Mouse (Mus musculus): ENCODE measurements at regions not wholly inside any gene's neighbourhood (a gene's known extent, or its start where the extent isn't known, plus 50 kb on each side); places are given as distances from the start of the nearest gene placed in this dataset.
A peak's percentile ranks its signal among the peaks of the same experiment; 100 is the strongest.

DNA sequence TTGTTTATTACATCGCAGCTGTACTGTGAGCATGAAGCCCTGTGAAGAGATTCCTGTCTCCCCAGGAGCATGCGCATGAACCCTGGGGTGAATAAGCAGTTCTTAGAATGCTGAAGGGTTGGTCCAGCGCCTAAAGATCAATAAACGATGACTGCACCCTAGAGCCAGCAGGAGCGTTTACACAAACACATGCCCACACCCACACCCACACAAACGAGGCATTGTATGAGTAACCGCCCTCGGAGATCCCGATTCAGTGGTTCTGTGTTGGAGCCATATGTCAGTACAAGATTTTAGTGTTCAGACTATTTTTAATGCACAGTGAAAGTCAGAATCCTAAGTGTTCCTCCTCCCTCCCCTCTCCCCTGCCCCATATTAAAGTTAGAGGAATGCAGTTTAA is 57.3 kb downstream of the Edn1 start:
- no peak for DNase-seq (ENCODE audit: inconsistent age in 2 of 2, low spot score in 1 of 2)

DNA sequence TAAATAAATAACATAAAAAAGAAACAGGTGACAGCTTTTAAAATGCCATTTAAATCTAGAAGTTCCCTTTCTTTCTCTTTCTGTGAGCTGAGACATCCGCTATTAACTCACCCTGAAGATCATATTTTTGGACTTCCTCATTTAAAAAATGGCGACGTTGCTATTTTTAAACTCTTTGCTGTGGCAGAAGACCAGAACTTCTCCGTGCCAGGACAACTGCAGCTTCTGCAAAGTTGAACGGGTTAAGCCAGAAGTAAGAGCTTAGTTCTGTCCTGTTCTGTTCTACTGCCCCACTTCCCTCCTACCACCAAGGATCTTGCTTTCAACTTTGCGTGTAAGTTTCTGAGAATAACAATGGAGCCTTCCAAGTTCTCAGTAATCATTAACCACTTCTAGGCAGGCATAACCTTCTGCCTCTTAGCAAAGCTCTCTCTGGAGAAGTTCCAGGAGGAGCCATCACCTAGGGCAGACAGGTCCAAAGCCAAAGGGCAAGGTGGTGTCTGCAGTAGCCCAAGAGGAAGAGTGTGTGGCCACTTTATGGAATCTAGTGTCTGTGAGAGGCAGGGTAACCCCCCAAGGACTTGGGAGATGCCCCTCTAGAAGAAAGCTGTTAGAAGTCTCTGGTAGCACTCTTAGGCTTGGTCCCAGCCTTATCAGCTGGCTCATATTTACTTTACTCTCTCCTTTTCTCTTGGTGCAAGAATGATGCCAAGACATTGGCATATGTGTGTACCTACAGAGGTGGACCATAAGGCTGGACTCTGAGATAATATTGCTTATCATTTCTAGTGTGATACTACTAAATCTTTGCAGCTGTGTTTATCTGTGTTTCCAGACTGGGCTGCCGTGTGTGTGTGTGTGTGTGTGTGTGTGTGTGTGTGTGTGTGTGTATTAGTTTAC is 66.6 kb downstream of the Edn1 start:
- no peak for DNase-seq (ENCODE audit: inconsistent age in 2 of 2, low spot score in 1 of 2)

DNA sequence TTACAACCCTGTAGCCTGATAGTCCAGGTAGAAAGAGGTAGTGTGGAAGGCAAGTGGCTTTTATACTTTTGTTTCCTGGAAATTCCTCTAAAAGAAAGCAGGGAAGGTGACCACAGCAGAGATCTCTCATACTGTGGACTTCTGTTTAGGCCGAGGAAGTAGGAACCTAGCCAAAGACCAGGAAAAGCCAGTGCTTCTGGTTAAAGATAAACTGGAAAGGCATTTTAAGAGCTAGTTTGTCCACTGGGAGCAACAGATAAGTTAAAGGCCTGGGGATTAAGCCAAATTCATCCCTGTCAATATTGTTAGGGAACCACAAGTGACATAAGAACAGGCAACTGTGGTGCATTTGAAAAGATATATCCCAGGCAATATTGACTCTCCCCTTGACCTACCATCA is 68.5 kb downstream of the Edn1 start:
- DNase-seq (ENCODE audit: inconsistent age in 2 of 2, low spot score in 1 of 2), result no peak

DNA sequence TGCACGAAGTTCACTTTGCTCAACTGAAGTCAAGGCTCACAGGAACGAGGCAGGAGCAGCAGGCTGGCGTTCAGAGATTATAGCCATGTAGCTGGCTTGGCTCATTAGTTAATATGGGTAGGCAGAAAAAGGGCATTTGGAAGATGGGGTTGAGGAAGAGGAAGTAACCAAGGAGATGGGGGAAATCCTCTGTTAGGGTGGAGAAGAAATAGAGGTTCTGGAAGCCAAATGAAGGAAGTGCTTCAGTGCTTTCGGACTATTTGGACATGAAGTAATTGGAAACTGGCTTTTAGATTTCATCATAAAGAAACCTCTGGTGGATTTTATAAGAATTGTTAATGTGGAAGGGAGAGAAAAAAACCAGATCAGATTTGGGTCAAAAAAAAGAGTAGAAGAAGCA is 70.9 kb downstream of the Edn1 start:
- no peak for DNase-seq (ENCODE audit: inconsistent age in 2 of 2, low spot score in 1 of 2)

DNA sequence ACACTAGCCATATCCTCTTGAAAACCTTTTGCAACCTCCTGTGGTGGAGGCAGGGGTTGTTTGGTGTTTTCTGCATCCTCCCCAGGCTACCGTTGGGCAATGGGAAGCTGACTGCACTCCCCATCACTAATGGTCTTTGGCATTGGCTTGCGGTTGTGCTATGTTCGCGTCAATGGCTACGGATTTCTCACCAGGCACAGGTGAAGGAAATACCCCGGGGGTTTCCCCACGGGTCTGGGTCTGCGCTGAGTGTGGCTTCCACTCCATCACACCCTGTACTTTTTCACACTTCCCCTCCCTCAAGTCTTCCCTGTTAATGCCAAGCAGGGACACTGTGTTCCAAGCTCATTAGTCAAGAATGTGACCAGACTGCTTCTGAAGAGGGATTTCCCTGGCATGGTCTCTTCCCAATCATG is 72.9 kb downstream of the Edn1 start:
- no peak for DNase-seq (ENCODE audit: inconsistent age in 2 of 2, low spot score in 1 of 2)

DNA sequence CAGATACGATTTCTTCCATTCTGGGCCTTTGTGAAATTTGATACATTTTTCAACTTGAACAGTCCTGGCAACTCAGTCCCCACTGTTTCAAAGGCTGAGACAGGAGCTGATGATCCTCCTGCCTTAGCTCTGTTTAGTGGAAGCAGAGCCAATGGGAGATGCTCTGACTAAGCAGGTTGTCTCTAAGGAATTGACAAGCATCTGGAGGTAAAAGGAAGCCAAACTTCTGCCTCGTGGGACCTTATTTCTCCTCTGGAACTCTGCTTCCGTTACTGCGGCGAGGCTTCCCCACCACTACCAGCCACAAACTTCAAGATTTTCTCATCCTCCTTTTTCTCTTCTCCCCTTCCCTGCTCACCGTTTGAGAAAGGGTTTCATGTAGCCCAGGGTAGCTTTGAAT is 78.4 kb downstream of the Edn1 start:
- DNase-seq (ENCODE audit: inconsistent age in 2 of 2, low spot score in 1 of 2), result no peak

DNA sequence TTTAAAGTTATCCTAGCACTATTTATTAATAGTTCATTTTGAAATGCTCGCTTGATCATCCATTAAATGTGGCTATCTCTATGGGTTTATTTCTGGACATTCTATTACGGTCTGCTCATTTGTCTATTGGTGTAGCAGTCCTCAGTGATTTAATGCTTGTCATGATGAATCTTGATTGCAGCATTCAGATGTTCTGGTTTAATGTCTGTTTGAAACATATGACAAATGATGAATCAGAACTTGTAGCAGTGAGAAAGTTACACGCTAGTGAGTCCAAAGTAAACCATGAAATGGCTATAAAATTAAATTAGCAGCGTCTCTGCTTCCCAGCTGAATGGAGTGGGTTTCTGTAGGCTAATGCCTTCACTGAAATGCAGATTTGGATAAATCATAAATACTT is 81.8 kb downstream of the Edn1 start:
- no peak for DNase-seq (ENCODE audit: inconsistent age in 2 of 2, low spot score in 1 of 2)

DNA sequence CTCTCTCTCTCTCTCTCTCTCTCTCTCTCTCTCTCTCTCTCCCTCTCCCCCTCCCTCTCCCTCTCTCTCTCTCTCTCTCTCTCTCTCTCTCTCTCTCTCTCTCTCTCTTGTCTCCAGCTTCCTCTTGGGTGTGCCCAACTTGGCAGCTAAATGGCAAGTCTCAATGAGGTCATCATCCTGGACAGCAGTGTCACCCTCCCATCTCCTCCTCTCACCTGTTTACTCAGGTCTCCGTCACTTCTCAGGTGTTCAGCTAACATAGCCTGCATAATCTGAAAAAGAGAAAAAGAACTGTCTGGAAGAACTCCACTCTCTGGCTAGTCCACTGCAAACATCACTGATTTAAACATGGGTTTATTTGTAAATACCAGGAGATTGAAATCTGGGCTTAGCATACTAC is 89.1 kb downstream of the Edn1 start:
- DNase-seq (ENCODE audit: inconsistent age in 2 of 2, low spot score in 1 of 2), result no peak

DNA sequence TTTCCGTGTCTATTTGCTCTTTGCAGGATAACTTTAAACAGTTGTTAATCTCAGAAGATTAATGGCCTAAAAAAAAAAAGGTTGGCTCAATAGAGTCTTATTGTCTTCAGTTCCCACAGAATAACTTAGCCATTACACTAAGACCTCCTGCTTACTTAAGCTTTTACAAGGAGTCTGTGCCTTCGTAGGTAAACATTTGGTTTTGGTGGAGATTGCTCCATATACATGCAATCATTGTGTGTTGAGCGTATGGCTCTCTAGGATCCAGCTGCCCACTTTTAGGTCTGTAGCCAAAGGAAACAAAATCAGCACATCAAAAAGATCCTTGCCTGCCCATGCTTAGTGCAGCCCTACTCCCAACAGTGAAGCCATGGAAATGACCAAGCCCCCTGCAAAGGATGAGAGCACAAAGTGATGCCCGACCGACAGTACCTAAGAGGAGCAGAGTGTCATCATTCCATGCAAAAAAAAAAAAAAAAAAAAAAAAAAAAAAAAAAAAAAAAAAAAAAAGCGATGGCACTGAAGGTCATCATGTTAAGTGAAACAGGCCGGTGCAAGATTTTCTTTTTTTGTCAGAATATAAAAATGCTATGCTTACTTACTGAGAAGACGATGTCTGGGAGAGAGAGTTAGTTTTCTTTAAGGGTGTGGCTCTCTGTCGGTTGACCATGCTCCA is 90.2 kb downstream of the Edn1 start:
- DNase-seq (ENCODE audit: inconsistent age in 2 of 2, low spot score in 1 of 2), result no peak

DNA sequence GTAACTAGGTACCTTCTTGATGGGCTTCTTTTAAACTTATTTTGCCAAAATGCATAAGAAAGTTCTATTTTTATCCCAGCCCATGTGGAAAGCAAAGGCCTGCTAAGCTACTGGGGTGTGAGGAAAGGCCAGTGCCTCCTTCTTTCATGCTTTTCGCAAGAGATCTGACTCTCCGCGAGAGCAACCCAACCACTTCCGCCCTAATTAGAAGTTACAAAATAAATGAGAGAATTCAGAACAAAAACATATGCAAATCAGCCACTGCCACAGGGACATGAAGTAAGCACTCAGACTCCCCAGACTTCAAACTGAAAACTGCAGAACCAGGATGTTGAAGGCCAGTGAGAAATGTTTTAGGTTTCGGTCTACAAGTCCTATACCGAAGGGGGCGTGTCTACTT is 91.4 kb downstream of the Edn1 start:
- no peak for DNase-seq (ENCODE audit: inconsistent age in 2 of 2, low spot score in 1 of 2)

DNA sequence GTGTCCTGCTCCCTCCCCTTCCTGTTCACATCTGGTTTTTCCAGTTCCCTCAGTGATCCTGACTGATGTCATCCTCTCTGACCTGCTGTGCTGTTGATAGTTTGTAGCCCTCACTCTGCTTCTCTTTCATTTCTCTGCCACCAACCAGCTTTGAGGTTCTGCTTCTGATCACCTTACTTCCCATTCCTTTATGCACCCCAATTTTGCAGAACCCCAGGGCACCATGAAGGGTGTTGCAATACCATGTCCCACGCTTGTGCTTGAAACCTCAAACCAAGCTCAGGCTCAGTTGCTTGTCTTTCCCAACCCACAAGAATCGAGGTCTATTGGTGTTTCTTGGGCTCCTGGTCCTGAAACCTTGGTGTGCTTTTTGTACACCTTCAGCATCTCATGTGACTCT is 93.3 kb downstream of the Edn1 start:
- DNase-seq (ENCODE audit: inconsistent age in 2 of 2, low spot score in 1 of 2), result no peak

DNA sequence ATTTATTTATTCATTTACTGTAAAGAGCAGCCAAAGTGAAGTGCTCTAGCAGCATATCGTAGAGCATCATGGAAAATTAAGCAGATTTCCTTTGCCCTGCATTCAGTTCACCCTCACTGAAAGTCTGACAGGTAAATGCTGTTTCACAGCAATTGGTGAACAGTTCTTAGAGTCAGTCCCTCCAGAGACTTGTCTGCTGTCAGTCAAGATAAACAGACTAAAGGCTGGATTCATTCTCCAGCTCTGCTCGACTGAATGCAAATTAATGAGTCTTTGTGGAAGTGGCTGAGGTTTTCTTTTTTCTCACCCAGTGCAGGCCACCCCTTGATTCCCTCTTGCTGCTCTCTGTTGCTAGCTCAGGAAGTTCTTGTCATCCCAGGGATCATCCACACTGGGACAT is 100.2 kb downstream of the Edn1 start:
- DNase-seq (ENCODE audit: inconsistent age in 2 of 2, low spot score in 1 of 2), result no peak

DNA sequence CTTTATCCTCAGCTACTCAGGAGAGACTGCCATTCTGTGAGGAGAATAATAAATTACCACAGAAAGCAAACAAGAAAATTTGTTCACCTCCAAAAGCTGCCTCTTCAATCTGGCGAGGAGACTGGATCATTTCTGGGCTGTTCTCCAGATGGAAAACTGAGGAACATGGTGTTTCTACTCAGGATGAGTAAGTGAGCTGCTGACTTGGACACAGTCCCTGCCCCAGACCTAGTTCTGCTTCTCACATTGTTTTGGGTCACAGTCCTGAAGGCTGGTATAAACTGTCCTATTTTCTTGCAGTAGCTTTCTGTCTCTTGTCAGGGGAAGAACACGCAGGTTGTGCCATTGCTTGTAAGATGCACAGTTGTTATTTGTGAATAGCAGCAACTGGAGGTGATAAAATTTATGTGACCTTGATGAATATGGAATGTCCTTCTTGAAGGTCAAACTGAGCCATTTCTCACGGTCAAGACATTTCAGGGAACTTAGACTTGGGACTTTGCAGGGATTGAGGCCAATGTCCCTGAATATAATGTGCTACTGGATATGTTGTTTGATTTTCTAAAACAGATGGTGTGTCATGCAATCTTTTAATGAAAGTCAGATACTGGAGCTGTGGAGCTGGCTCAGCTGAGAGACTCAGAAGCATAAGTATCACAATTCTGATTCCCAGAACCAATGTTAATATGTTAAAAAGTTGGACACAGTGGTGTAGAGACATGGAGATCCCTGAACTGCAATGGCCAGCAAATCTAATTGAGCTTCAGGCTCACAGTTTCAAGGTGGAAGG is 102.2 kb downstream of the Edn1 start:
- DNase-seq (ENCODE audit: inconsistent age in 2 of 2, low spot score in 1 of 2), result peak; percentile 64 to 74

DNA sequence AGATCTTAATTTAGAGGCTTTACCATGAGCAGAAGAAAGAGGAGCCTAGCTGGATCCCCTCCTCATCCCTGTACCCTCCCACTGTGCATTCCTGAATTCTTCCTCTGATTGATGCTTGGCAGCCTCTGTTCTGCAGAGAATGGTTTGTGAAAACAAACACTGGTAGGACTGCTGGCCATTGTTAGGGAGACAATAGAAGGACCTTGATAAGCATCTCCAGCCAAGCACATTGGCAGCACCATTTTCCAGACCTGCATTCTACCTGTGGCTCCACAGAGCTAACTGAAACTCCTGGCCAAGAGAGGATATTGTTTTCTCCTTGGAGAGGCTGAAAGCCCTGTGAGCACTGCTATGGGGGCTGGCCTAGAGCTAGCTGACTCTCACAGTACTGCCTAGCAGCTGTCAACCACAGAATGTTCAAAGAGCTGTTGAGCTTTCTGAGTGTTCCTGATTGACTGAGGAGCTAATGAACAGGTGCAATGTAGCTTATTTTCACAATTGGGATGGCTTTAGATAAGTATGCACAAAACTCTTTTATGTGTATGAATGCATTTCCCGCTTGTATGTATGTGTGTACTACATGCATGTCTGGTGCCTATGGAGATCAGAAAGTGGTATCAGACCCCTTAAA is 111.5 kb downstream of the Edn1 start:
- DNase-seq (ENCODE audit: inconsistent age in 2 of 2, low spot score in 1 of 2), result no peak

DNA sequence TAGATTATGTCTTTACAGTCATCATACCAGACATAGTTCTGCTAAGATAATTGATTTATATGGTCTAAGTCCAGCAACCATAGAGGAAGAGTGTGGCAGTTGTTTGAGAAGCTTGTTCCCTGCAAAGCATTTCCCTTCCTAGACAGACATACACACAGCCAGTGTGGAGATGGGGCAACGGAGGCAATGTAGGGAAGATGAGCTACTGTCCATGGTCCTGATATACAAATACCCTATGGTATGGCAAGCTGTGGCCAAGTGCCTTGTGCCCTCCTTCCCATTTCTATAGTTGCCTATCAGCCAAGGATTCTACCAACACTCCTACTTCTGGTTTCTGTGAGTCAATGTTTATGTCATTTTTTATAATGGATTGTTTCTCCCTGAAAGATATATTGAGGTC is 145.6 kb downstream of the Edn1 start:
- DNase-seq (ENCODE audit: inconsistent age in 2 of 2, low spot score in 1 of 2), result no peak

DNA sequence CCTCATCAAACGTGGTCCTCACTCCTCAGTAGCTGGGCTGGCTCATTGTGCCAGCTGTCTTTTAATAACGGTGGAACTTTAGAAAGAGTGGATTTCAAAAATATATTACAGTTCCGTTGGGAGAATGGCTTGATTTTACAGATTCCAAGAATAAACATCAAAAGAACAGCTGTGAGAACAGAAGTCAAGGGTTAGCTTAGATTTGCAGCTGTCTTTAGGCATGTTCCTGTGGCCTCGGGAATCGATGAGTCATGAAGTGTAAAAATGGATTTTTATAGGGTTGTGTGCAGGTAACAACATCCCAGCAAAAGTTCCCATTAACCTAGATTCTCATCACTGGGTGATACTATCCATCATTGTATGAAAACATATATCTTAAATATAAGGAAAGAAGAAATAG is 152.4 kb downstream of the Edn1 start:
- no peak for DNase-seq (ENCODE audit: inconsistent age in 2 of 2, low spot score in 1 of 2)

DNA sequence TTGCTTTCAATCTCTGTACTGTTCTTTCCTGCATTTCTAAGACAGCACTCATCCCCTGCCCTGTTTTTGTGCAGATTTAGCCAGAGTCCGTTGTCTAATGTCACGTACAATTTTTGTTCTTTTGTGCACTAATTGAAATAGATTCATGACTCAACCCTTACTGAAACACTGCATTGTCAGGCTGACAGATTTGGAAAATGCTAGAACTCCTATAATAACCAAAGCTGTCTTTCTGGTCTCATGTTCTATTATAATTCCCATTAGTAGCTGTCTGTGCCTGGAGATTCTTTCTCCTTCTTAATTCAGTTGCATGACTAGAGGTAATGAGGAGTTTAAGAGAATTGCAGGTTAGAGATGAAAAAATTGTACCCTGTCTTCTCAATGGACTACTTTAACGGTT is 158.6 kb downstream of the Edn1 start:
- DNase-seq (ENCODE audit: inconsistent age in 2 of 2, low spot score in 1 of 2), result no peak

DNA sequence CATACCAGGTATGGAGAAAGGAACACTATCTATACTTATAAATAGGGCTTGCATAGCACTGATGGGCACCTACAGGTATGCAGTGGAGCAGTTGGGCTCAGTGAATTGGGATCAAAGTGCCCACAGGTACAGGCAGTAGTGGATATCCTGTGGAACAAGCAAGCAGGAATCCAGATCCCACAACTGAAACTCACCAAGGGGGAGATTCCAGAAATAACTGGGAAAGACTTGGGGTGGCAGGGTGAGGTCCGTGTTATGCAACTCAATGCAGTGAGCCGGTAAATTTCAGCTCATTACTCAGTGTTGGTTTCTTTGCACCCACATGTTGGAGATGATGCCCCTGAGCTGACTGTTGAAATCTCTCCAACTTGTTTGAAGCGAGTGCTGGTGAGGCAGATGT is 177.5 kb downstream of the Edn1 start:
- peak in 1 of 2 experiments; percentile 11 for DNase-seq (ENCODE audit: inconsistent age in 2 of 2, low spot score in 1 of 2)

DNA sequence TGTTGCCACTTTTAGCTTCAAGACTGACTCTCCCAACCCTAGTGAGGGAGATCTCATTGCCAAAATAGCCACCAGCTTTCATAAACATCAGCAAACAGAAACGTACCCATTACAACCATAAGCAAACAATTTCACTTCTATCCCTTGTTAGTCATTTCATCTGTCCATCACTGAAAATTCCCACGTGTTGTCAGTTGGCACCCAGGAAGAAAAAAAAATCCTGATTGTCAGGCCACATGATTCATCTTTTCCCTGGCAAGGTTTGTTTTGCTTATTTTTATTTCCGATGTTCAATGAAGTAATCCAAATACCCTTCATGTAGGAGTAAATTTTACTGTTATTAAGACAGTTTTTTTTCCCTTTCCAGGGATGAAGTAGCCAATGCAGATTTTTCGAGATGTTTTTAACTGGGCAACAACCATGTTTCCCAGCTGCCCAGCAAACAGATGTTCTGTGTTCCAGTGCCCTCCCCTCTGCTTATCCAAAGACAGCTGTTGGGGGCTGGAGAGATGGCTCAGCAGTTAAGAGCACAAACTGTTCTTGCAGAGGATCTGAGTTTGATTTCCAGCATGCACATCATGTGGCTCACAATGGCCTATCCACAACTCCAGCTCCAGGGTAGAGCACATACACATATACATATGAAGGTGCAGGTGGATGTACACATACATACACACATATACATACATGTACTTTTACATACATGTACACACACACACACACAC is 189.3 kb upstream of the Phactr1 start:
- DNase-seq (ENCODE audit: inconsistent age in 2 of 2, low spot score in 1 of 2), result no peak

DNA sequence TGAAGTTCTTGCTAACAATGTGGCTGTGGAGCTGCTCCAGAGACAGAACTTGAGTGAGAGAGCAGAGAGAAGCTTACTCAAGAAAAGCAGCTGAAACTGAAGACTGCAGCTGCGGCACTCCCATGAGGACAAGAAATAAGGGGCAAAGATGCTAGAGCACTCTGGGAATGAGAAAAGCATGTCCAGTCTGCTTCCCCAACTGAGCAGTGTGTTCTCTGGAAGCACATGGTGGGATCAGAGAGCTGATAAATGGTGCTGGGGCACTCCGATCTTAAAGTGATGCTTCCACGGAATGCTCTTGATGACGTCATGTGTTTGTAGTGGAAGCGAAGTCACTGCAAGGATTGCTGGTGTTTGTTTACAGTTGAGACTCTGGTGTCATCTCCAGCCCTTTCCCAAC is 186.1 kb upstream of the Phactr1 start:
- DNase-seq (ENCODE audit: inconsistent age in 2 of 2, low spot score in 1 of 2), result no peak

DNA sequence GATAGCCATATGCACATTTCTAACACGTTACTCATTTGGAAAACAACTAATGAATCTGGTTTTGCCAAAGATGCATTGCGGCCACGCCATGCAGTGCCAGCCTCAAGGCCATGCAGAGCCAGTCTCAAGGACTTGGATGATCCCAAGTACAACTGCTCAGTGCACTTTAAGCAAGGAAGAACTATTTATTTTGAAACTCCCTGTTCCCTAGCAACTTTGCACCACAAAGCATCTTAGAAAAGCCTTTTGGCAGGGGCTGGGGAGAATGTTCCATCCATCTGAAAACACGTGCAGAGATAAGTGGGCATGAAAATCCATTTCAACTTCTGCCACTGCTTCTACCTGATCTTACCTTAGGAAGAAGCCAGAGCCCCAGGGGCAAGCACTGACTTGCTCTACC is 182.1 kb upstream of the Phactr1 start:
- DNase-seq (ENCODE audit: inconsistent age in 2 of 2, low spot score in 1 of 2), result peak; percentile 47 to 70
